Mouse (Mus musculus) large intestine, adult 2 months (tissue): ENCODE measurements around the gene Hace1. TPM values are rescaled to one million over a fixed set of nuclear protein-coding genes. Genes with fewer than 3 reads are reported as not detected.

ENCODE experiments used
- DNase-seq: peaks from one replicate; pipeline ENCODE4 v3.0.0-alpha.2; 2012; ENCODE audit warnings: low read depth, low spot score
- WGBS: fragments of 180-500 bp; shearing (Covaris S2); methylation state at CpG from one replicate; pipeline ENCODE4 v1.1.7; 2018; 5-methylcytosine and 5-hydroxymethylcytosine counted together
- polyA plus RNA-seq: library from polyadenylated mRNA; depleted of rRNA; stranded (reverse); fragments of >200 nt; gene quantifications from 2 replicates; pipeline ENCODE4 v1.2.3, GENCODE M21; 2012; rRNA removed

Hace1 gene
- polyA plus RNA-seq, 1 experiment: 4.7 TPM

DNA sequence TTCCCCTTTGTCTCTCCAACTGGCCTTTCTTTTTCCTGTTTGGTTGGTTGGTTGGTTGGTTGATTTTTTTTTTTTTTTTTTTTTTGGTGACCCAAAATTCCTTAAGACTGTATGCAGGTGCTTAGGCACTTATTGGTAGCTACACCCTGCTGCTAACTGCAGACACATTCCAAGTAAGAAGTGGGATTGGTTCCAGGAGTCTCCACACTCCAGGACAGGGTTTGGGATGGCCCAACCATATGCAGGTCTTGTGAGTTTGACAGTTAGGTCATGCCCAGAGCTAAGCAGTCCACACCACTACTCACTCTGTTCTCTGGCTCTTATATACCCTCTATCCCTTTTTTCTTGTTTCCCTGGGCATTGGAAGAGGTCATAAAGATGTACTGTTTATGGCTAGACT, 117.3 kb downstream of the Hace1 start:
- DNase-seq: no peak

DNA sequence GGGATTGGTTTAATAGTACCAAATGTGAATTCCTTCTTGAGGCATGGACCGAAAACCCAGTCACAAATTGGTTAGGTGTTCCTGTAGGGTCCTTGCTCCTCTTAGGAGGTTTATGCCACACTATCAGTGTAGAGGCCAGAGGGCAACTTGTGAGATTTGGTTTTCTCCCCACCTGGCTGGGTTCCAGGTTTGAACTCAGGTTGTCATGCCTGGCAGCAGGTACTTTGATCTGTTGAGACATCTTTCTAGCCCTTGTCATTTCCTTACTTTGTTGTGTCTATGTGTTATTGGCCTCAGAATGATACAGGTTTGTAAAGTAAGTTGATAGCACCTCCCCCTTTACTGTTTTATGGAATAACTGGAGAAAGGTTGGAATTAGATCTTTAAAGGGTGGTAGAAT, 117.9 kb downstream of the Hace1 start:
- DNase-seq: no peak
- WGBS: 86% methylated on average over 1 of the region's 1 CpGs

GRCm38 (mm10) chr10:45698930-45699329, 121.3 kb downstream of the Hace1 start:
- 95% methylated on average over 3 of the region's 3 CpGs for WGBS
- no peak for DNase-seq

GRCm38 (mm10) chr10:45706849-45707248, 129.2 kb downstream of the Hace1 start:
- 37% methylated on average over 2 of the region's 2 CpGs for WGBS
- no peak for DNase-seq

DNA sequence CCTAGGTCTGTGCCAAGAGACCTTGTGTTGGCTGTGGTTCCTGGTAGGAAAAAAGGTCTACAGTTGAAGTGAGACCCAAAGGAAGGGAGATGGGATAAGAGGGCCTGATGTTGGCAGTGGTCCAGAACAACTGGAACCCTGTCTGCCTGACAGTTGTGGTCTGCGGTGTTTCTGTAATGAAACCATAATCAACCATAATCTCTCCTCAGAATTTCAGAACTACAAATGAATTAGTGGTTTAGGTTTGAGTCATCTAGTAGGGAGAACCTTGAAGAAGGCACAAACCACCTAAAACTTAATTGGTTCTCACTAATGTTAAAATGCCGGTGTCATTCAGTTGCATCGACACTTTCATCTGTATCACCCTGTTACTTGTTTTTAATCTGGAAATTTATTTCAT, 133.2 kb downstream of the Hace1 start:
- no peak for DNase-seq
- whole genome bisulfite sequencing: 90% methylated on average over 3 of the region's 3 CpGs

- 82% methylated on average over 4 of the region's 4 CpGs for WGBS
- DNase-seq: no peak
Observed at GRCm38 (mm10) chr10:45711348-45711747, 133.7 kb downstream of the Hace1 start.

Other genes with a start within 250 kb of the Hace1 start
- 1.8 and 2.7 TPM in 2 replicates for gene Bves, start 242.1 kb upstream of the Hace1 start, polyA plus RNA-seq
- not detected in 2 replicates for gene Lin28b, start 91.4 kb upstream of the Hace1 start, polyA plus RNA-seq